ENCODE assay signal across 8 mouse cellular contexts in genomic region chr12:103388505-103389347, GRCm38 (mm10). TPM values are rescaled to one million over a fixed set of nuclear protein-coding genes. Genes with fewer than 3 reads are reported as not detected.
DNase-seq lines count a peak whose midpoint lies in the region; ATAC-seq and TF ChIP-seq lines count a peak whose summit lies in the region.

Gene Otub2, plus strand, starts transcription at chr12:103388682.

- H3K4me1 ChIP-seq in G1E (ENCODE audit: insufficient read depth, low read depth, low read length) = peaks cover 76% of the 10 kb centered on the region
- peaks cover 5% of the 10 kb centered on the region; the same call in 1 of the 2 replicates for H3K4me1 ChIP-seq in forebrain, postnatal 0 days (ENCODE audit: insufficient read depth)
- peaks cover 13% of the 10 kb centered on the region for H3K4me1 ChIP-seq in lung, embryonic 15.5 days

- peak within 1 kb of the TSS; percentile 77 for H3K9ac ChIP-seq in forebrain, postnatal 0 days
- peak within 1 kb of the TSS; percentile 64 for H3K9ac ChIP-seq in lung, embryonic 15.5 days

- 6% methylated on average over 56 of the region's 58 CpGs for WGBS in forebrain, postnatal 0 days
- WGBS in lung, embryonic 15.5 days = under 1% methylated on average over 58 of the region's 58 CpGs

- H3K27me3 ChIP-seq in G1E (ENCODE audit: insufficient read depth, low read length) = no peaks in the 10 kb centered on the region
- no peaks in the 10 kb centered on the region for H3K27me3 ChIP-seq in forebrain, postnatal 0 days (ENCODE audit: insufficient read depth, low read length)
- no peaks in the 10 kb centered on the region for H3K27me3 ChIP-seq in lung, embryonic 15.5 days

- peak; percentile 89 for ATAC-seq in G1E (ENCODE audit: extremely low read depth, insufficient number of reproducible peaks, low FRiP score, poor library complexity, severe bottlenecking)
- ATAC-seq in forebrain, postnatal 0 days = peak; percentile 100
- peak; percentile 99 for ATAC-seq in lung, embryonic 15.5 days (ENCODE audit: borderline replicate concordance, extremely low read depth, low FRiP score, low TSS enrichment)

- no peaks in the 10 kb centered on the region for H3K9me3 ChIP-seq in G1E (replicated peaks)
- no peaks in the 10 kb centered on the region for H3K9me3 ChIP-seq in forebrain, postnatal 0 days (ENCODE audit: low read length)
- no peaks in the 10 kb centered on the region for H3K9me3 ChIP-seq in lung, embryonic 15.5 days

- peak within 1 kb of the TSS; percentile 83 for H3K4me3 ChIP-seq in G1E (ENCODE audit: low read depth, low read length)
- peak within 1 kb of the TSS; percentile 73 for H3K4me3 ChIP-seq in forebrain, postnatal 0 days (ENCODE audit: low read depth, low read length)
- peak within 1 kb of the TSS; percentile 83 for H3K4me3 ChIP-seq in lung, embryonic 15.5 days

- peak within 1 kb of the TSS; percentile 95 for H3K4me2 ChIP-seq in forebrain, postnatal 0 days (ENCODE audit: low read depth)
- H3K4me2 ChIP-seq in lung, embryonic 15.5 days = peak within 1 kb of the TSS; percentile 72

- H3K27ac ChIP-seq in forebrain, postnatal 0 days (ENCODE audit: low read depth, low read length) = no peak within 1 kb of the TSS
- H3K27ac ChIP-seq in lung, embryonic 15.5 days = no peak within 1 kb of the TSS

- DNase-seq in G1E (ENCODE audit: low spot score) = peak; percentile 98
- peak; percentile 96 to 98 for DNase-seq in cerebellum, adult 18-20 months
- peak; percentile 98 for DNase-seq in forebrain, postnatal 0 days
- peak; percentile 98 for DNase-seq in heart, postnatal 4 days
- DNase-seq in layer of hippocampus, adult 8-10 months (ENCODE audit: low spot score in 2 of 2) = peak; percentile 98
- peak; percentile 93 for DNase-seq in ovary, adult 18-20 months (ENCODE audit: low spot score)
- DNase-seq in thymus, postnatal 0 days (ENCODE audit: low spot score) = peak; percentile 89

- H3K36me3 ChIP-seq in G1E (replicated peaks) = peaks cover 29% of the 10 kb centered on the region
- H3K36me3 ChIP-seq in forebrain, postnatal 0 days (ENCODE audit: insufficient read depth) = no peaks in the 10 kb centered on the region
- no peaks in the 10 kb centered on the region for H3K36me3 ChIP-seq in lung, embryonic 15.5 days

- TF ChIP-seq CTCF in G1E (IDR thresholded peaks at IDR 0.05; ENCODE audit: low read depth, low read length) = no peak
- peak; percentile 42 for TF ChIP-seq CTCF in forebrain, postnatal 0 days (IDR thresholded peaks at IDR 0.05; ENCODE audit: low read depth)

RNA-seq across cellular contexts. Expression of gene Otub2, which starts in this region (rescaled TPM):
- 18.9 and 25.2 TPM in 2 replicates for total RNA-seq in G1E (2014; fragmentation: Nextera tagmentation)
- total RNA-seq in G1E (2017) = 15.2 and 18.1 TPM in 2 replicates
- 4.6 and 5.2 TPM in 2 replicates for polyA plus RNA-seq in G1E (2012)
- total RNA-seq in forebrain, postnatal 0 days (2014; rRNA removed) = 22.2 and 26.5 TPM in 2 replicates
- polyA plus RNA-seq in forebrain, postnatal 0 days (2015; fragmentation: Nextera tagmentation; extraction: Ambion mirVana) = 18.9 and 21.3 TPM in 2 replicates
- 1 to 10 TPM; 3.7 to 4.2 TPM for total RNA-seq in heart, postnatal 4 days (2021)
- 10 to 100 TPM; 26.6 to 51.6 (median 39.1) TPM for total RNA-seq in layer of hippocampus, adult 8-10 months (2022)
- 8.8 TPM in 2 replicates for polyA plus RNA-seq in lung, embryonic 15.5 days (2015; fragmentation: Nextera tagmentation; extraction: Ambion mirVana)
- polyA plus RNA-seq in thymus, postnatal 0 days (2015; fragmentation: Nextera tagmentation; extraction: Ambion mirVana) = 1.9 TPM in 2 replicates
